Mouse (Mus musculus) c-Kit-positive CD71-positive TER-119-positive erythroid progenitor cells, embryonic 14.5 days (primary cell): Measurements from ENCODE around the gene Dapk2.
"Not testable (repeated sequence)": the region's sequence is repeated elsewhere in the genome, so short reads cannot be mapped to it uniquely, and the experiment has no call there.

Experiments used
- DNase-seq: peaks from one replicate; pipeline ENCODE4 v3.0.0-alpha.2; 2013; ENCODE audit warnings: low spot score

Gene Dapk2

GRCm38 (mm10) chr9:66276062-66276461, 118.0 kb downstream of the Dapk2 start:
- DNase-seq, result no peak

- DNase-seq, result peak; percentile 37
Observed at GRCm38 (mm10) chr9:66276697-66277385, 118.8 kb downstream of the Dapk2 start.

GRCm38 (mm10) chr9:66279647-66280046, 121.6 kb downstream of the Dapk2 start:
- no peak for DNase-seq

GRCm38 (mm10) chr9:66280496-66280895, 122.5 kb downstream of the Dapk2 start:
- no peak for DNase-seq

GRCm38 (mm10) chr9:66281501-66281951, 123.5 kb downstream of the Dapk2 start:
- DNase-seq, result no peak

GRCm38 (mm10) chr9:66282582-66282981, 124.6 kb downstream of the Dapk2 start:
- DNase-seq, result no peak

- DNase-seq, result peak; percentile 73
Observed at GRCm38 (mm10) chr9:66283565-66284203, 125.7 kb downstream of the Dapk2 start.

- not testable (repeated sequence) for DNase-seq
Observed at GRCm38 (mm10) chr9:66285241-66285640, 127.2 kb downstream of the Dapk2 start.

- no peak for DNase-seq
Observed at GRCm38 (mm10) chr9:66285901-66286300, 127.9 kb downstream of the Dapk2 start.

- no peak for DNase-seq
Observed at GRCm38 (mm10) chr9:66290727-66291126, 132.7 kb downstream of the Dapk2 start.

GRCm38 (mm10) chr9:66293319-66293718, 135.3 kb downstream of the Dapk2 start:
- no peak for DNase-seq

GRCm38 (mm10) chr9:66294227-66294626, 136.2 kb downstream of the Dapk2 start:
- DNase-seq, result no peak

GRCm38 (mm10) chr9:66294980-66295410, 137.0 kb downstream of the Dapk2 start:
- peak; percentile 40 for DNase-seq

- no peak for DNase-seq
Observed at GRCm38 (mm10) chr9:66295577-66296120, 137.6 kb downstream of the Dapk2 start.

GRCm38 (mm10) chr9:66298783-66299182, 140.8 kb downstream of the Dapk2 start:
- no peak for DNase-seq

GRCm38 (mm10) chr9:66300448-66301027, 142.5 kb downstream of the Dapk2 start:
- no peak for DNase-seq

- no peak for DNase-seq
Observed at GRCm38 (mm10) chr9:66304320-66305090, 146.5 kb downstream of the Dapk2 start.

- DNase-seq, result no peak
Observed at GRCm38 (mm10) chr9:66305121-66306112, 147.4 kb downstream of the Dapk2 start.

- no peak for DNase-seq
Observed at GRCm38 (mm10) chr9:66306414-66306813, 148.4 kb downstream of the Dapk2 start.

GRCm38 (mm10) chr9:66307341-66307740, 149.3 kb downstream of the Dapk2 start:
- DNase-seq, result no peak

GRCm38 (mm10) chr9:66308741-66309140, 150.7 kb downstream of the Dapk2 start:
- DNase-seq, result no peak
